Mouse (Mus musculus): ENCODE results near the gene Cd44. TPM values are rescaled to one million over a fixed set of nuclear protein-coding genes. Genes with fewer than 3 reads are reported as not detected.

Gene Cd44
- total RNA-seq, 1 experiment: 14.3 TPM

- no peak overlapping the region for H3K27ac ChIP-seq (ENCODE audit: insufficient read depth, low read depth, low read length, poor library complexity, severe bottlenecking)
- no peak for TF ChIP-seq ZC3H11A (IDR thresholded peaks at IDR 0.05; ENCODE audit: borderline replicate concordance, low read depth, low read length)
- TF ChIP-seq CHD2 (IDR thresholded peaks at IDR 0.05; ENCODE audit: low read depth, low read length): no peak
- no peak for TF ChIP-seq MAFK (IDR thresholded peaks at IDR 0.05; ENCODE audit: insufficient read depth, low read depth, low read length)
- no peak for TF ChIP-seq ZNF384 (IDR thresholded peaks at IDR 0.05; ENCODE audit: low read depth, low read length)
- no peak for TF ChIP-seq HCFC1 (IDR thresholded peaks at IDR 0.05; ENCODE audit: borderline replicate concordance, insufficient read depth, low read length)
- no peaks in the 10 kb centered on the region for H3K36me3 ChIP-seq (ENCODE audit: control insufficient read depth, insufficient read depth, low read length, poor library complexity, severe bottlenecking)
- H3K4me3 ChIP-seq (ENCODE audit: insufficient read depth in 1 of 2, low read depth in 1 of 2, low read length in 2 of 2, poor library complexity in 1 of 2, severe bottlenecking in 1 of 2): no peak overlapping the region
- in situ Hi-C loops (cut with MboI; ENCODE audit: low sequenced_read_pairs in 2 of 2, unreplicated experiment in 2 of 2): no loop called here
- H3K9me3 ChIP-seq (ENCODE audit: control insufficient read depth, insufficient read depth, low read depth, low read length): no peaks in the 10 kb centered on the region
- no peaks in the 10 kb centered on the region for H3K4me1 ChIP-seq (ENCODE audit: control insufficient read depth in 2 of 2, insufficient read depth in 2 of 2, low read length in 2 of 2, poor library complexity in 1 of 2)
- DNase-seq (ENCODE audit: low read depth, low spot score): no peak
- no peak overlapping the region for H3K9ac ChIP-seq (ENCODE audit: insufficient read depth, low read depth, low read length, poor library complexity, severe bottlenecking)
These were observed 32.3 kb upstream of the Cd44 start for GRCm38 (mm10) chr2:102933787-102934186.

GRCm38 (mm10) chr2:102933142-102933541, 31.7 kb upstream of the Cd44 start:
- no peak overlapping the region for H3K27ac ChIP-seq (ENCODE audit: insufficient read depth, low read depth, low read length, poor library complexity, severe bottlenecking)
- TF ChIP-seq ZC3H11A (IDR thresholded peaks at IDR 0.05; ENCODE audit: borderline replicate concordance, low read depth, low read length): no peak
- TF ChIP-seq CHD2 (IDR thresholded peaks at IDR 0.05; ENCODE audit: low read depth, low read length): no peak
- no peak for TF ChIP-seq ZNF384 (IDR thresholded peaks at IDR 0.05; ENCODE audit: low read depth, low read length)
- no peak for TF ChIP-seq HCFC1 (IDR thresholded peaks at IDR 0.05; ENCODE audit: borderline replicate concordance, insufficient read depth, low read length)
- no peak for TF ChIP-seq MAFK (IDR thresholded peaks at IDR 0.05; ENCODE audit: insufficient read depth, low read depth, low read length)
- DNase-seq (ENCODE audit: low read depth, low spot score): no peak
- H3K4me1 ChIP-seq (ENCODE audit: control insufficient read depth in 2 of 2, insufficient read depth in 2 of 2, low read length in 2 of 2, poor library complexity in 1 of 2): no peaks in the 10 kb centered on the region
- no peaks in the 10 kb centered on the region for H3K9me3 ChIP-seq (ENCODE audit: control insufficient read depth, insufficient read depth, low read depth, low read length)
- no peak overlapping the region for H3K4me3 ChIP-seq (ENCODE audit: insufficient read depth in 1 of 2, low read depth in 1 of 2, low read length in 2 of 2, poor library complexity in 1 of 2, severe bottlenecking in 1 of 2)
- no peak overlapping the region for H3K9ac ChIP-seq (ENCODE audit: insufficient read depth, low read depth, low read length, poor library complexity, severe bottlenecking)
- no peaks in the 10 kb centered on the region for H3K36me3 ChIP-seq (ENCODE audit: control insufficient read depth, insufficient read depth, low read length, poor library complexity, severe bottlenecking)
- in situ Hi-C loops (cut with MboI; ENCODE audit: low sequenced_read_pairs in 2 of 2, unreplicated experiment in 2 of 2): no loop called here

- Histone ChIP-seq H3K27ac (ENCODE audit: insufficient read depth, low read depth, low read length, poor library complexity, severe bottlenecking) (no peak overlapping the region), H3K36me3 (ENCODE audit: control insufficient read depth, insufficient read depth, low read length, poor library complexity, severe bottlenecking) (no peaks in the 10 kb centered on the region), H3K4me3 (ENCODE audit: insufficient read depth in 1 of 2, low read depth in 1 of 2, low read length in 2 of 2, poor library complexity in 1 of 2, severe bottlenecking in 1 of 2) (no peak overlapping the region), H3K4me1 (ENCODE audit: control insufficient read depth in 2 of 2, insufficient read depth in 2 of 2, low read length in 2 of 2, poor library complexity in 1 of 2) (no peaks in the 10 kb centered on the region), H3K9me3 (ENCODE audit: control insufficient read depth, insufficient read depth, low read depth, low read length) (no peaks in the 10 kb centered on the region), H3K9ac (ENCODE audit: insufficient read depth, low read depth, low read length, poor library complexity, severe bottlenecking) (no peak overlapping the region)
- in situ Hi-C loops (cut with MboI; ENCODE audit: low sequenced_read_pairs in 2 of 2, unreplicated experiment in 2 of 2): no loop called here
- no peak for TF ChIP-seq ZNF384 (IDR thresholded peaks at IDR 0.05; ENCODE audit: low read depth, low read length)
- TF ChIP-seq CHD2 (IDR thresholded peaks at IDR 0.05; ENCODE audit: low read depth, low read length): no peak
- no peak for TF ChIP-seq MAFK (IDR thresholded peaks at IDR 0.05; ENCODE audit: insufficient read depth, low read depth, low read length)
- no peak for TF ChIP-seq HCFC1 (IDR thresholded peaks at IDR 0.05; ENCODE audit: borderline replicate concordance, insufficient read depth, low read length)
- TF ChIP-seq ZC3H11A (IDR thresholded peaks at IDR 0.05; ENCODE audit: borderline replicate concordance, low read depth, low read length): no peak
- no peak for DNase-seq (ENCODE audit: low read depth, low spot score)
These were observed 31.2 kb upstream of the Cd44 start for GRCm38 (mm10) chr2:102932667-102933066.

GRCm38 (mm10) chr2:102928211-102928610, 26.7 kb upstream of the Cd44 start:
- H3K4me1 ChIP-seq (ENCODE audit: control insufficient read depth in 2 of 2, insufficient read depth in 2 of 2, low read length in 2 of 2, poor library complexity in 1 of 2): no peaks in the 10 kb centered on the region
- DNase-seq (ENCODE audit: low read depth, low spot score): no peak
- no peaks in the 10 kb centered on the region for H3K36me3 ChIP-seq (ENCODE audit: control insufficient read depth, insufficient read depth, low read length, poor library complexity, severe bottlenecking)
- in situ Hi-C loops (cut with MboI; ENCODE audit: low sequenced_read_pairs in 2 of 2, unreplicated experiment in 2 of 2): no loop called here
- H3K27ac ChIP-seq (ENCODE audit: insufficient read depth, low read depth, low read length, poor library complexity, severe bottlenecking): no peak overlapping the region
- TF ChIP-seq CHD2 (IDR thresholded peaks at IDR 0.05; ENCODE audit: low read depth, low read length) (no peak), ZNF384 (IDR thresholded peaks at IDR 0.05; ENCODE audit: low read depth, low read length) (no peak), MAFK (IDR thresholded peaks at IDR 0.05; ENCODE audit: insufficient read depth, low read depth, low read length) (no peak), ZC3H11A (IDR thresholded peaks at IDR 0.05; ENCODE audit: borderline replicate concordance, low read depth, low read length) (no peak), HCFC1 (IDR thresholded peaks at IDR 0.05; ENCODE audit: borderline replicate concordance, insufficient read depth, low read length) (no peak)
- no peak overlapping the region for H3K9ac ChIP-seq (ENCODE audit: insufficient read depth, low read depth, low read length, poor library complexity, severe bottlenecking)
- H3K9me3 ChIP-seq (ENCODE audit: control insufficient read depth, insufficient read depth, low read depth, low read length): no peaks in the 10 kb centered on the region
- no peak overlapping the region for H3K4me3 ChIP-seq (ENCODE audit: insufficient read depth in 1 of 2, low read depth in 1 of 2, low read length in 2 of 2, poor library complexity in 1 of 2, severe bottlenecking in 1 of 2)

GRCm38 (mm10) chr2:102924480-102924879, 23.0 kb upstream of the Cd44 start:
- no peak for DNase-seq (ENCODE audit: low read depth, low spot score)
- Histone ChIP-seq H3K36me3 (ENCODE audit: control insufficient read depth, insufficient read depth, low read length, poor library complexity, severe bottlenecking) (no peaks in the 10 kb centered on the region), H3K9ac (ENCODE audit: insufficient read depth, low read depth, low read length, poor library complexity, severe bottlenecking) (no peak overlapping the region), H3K27ac (ENCODE audit: insufficient read depth, low read depth, low read length, poor library complexity, severe bottlenecking) (no peak overlapping the region), H3K4me3 (ENCODE audit: insufficient read depth in 1 of 2, low read depth in 1 of 2, low read length in 2 of 2, poor library complexity in 1 of 2, severe bottlenecking in 1 of 2) (no peak overlapping the region), H3K4me1 (ENCODE audit: control insufficient read depth in 2 of 2, insufficient read depth in 2 of 2, low read length in 2 of 2, poor library complexity in 1 of 2) (no peaks in the 10 kb centered on the region), H3K9me3 (ENCODE audit: control insufficient read depth, insufficient read depth, low read depth, low read length) (no peaks in the 10 kb centered on the region)
- TF ChIP-seq ZNF384 (IDR thresholded peaks at IDR 0.05; ENCODE audit: low read depth, low read length) (no peak), MAFK (IDR thresholded peaks at IDR 0.05; ENCODE audit: insufficient read depth, low read depth, low read length) (no peak), ZC3H11A (IDR thresholded peaks at IDR 0.05; ENCODE audit: borderline replicate concordance, low read depth, low read length) (no peak), CHD2 (IDR thresholded peaks at IDR 0.05; ENCODE audit: low read depth, low read length) (no peak), HCFC1 (IDR thresholded peaks at IDR 0.05; ENCODE audit: borderline replicate concordance, insufficient read depth, low read length) (no peak)
- in situ Hi-C loops (cut with MboI; ENCODE audit: low sequenced_read_pairs in 2 of 2, unreplicated experiment in 2 of 2): no loop called here
